23 mouse cellular contexts compared by ENCODE assay signal in the genomic region with DNA sequence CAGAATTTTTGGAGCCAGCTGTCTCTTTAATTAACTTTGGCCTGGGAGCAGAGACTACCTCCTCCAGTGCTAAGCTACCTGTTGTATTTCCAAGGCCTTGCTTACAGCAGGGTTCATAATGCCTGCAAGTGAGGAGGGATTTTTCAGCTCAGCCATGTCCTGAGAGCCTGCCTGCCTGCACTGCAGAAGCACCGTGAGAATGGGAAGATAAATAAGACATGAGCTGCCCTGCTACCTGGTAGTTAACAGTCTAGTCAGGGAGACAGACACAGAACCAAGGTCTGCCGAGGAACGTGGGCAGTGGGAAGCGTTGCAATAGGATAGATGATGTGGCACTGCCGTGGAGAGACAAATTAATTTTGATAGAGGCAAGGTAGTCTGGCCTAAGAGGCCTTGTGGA.
DNase-seq lines count a peak whose midpoint lies in the region; ATAC-seq lines count a peak whose summit lies in the region.
"Had no signal": no experiment of that assay in that cellular context is flagged by ENCODE, and none has a peak within 500 bp of the region (broad histone marks: within the 10 kb centered on the region; RNA-seq: fewer than 3 reads in every experiment).

No protein-coding gene starts in this region.

- 39% methylated on average over 5 of the region's 5 CpGs for WGBS in forebrain, embryonic 15.5 days
- 67% methylated on average over 5 of the region's 5 CpGs for WGBS in forebrain, embryonic 12.5 days
- WGBS in hindbrain, embryonic 13.5 days, result 48% methylated on average over 5 of the region's 5 CpGs
- WGBS in hindbrain, embryonic 10.5 days, result 79% methylated on average over 5 of the region's 5 CpGs
- WGBS in midbrain, embryonic 14.5 days, result 22% methylated on average over 5 of the region's 5 CpGs
- 81% methylated on average over 5 of the region's 5 CpGs for WGBS in midbrain, embryonic 10.5 days

- no peaks in the 10 kb centered on the region for H3K36me3 ChIP-seq in forebrain, embryonic 15.5 days
- no peaks in the 10 kb centered on the region for H3K36me3 ChIP-seq in forebrain, embryonic 12.5 days (replicated peaks)
- H3K36me3 ChIP-seq in hindbrain, embryonic 13.5 days, result no peaks in the 10 kb centered on the region
- H3K36me3 ChIP-seq in hindbrain, embryonic 10.5 days, result no peaks in the 10 kb centered on the region
- H3K36me3 ChIP-seq in midbrain, embryonic 14.5 days (ENCODE audit: control insufficient read depth, insufficient read depth, low read length), result no peaks in the 10 kb centered on the region
- no peaks in the 10 kb centered on the region for H3K36me3 ChIP-seq in midbrain, embryonic 10.5 days
- H3K36me3 ChIP-seq: limb, embryonic 13.5 days; liver, embryonic 12.5 days; neural tube, embryonic 13.5 days had no signal

- peak overlapping the region; percentile 48; the same call in 1 of the 2 replicates for H3K27ac ChIP-seq in forebrain, embryonic 15.5 days (replicated peaks)
- H3K27ac ChIP-seq in forebrain, embryonic 12.5 days, result no peak overlapping the region
- peak overlapping the region; percentile 23; the same call in 1 of the 2 replicates for H3K27ac ChIP-seq in hindbrain, embryonic 13.5 days
- no peak overlapping the region for H3K27ac ChIP-seq in hindbrain, embryonic 10.5 days
- H3K27ac ChIP-seq in midbrain, embryonic 14.5 days (replicated peaks; ENCODE audit: low read depth, low read length), result peak overlapping the region; percentile 6; the same call in 1 of the 2 replicates
- H3K27ac ChIP-seq in midbrain, embryonic 10.5 days (replicated peaks), result no peak overlapping the region
- H3K27ac ChIP-seq: limb, embryonic 13.5 days; liver, embryonic 12.5 days; neural tube, embryonic 13.5 days; stomach, postnatal 0 days had no signal

- ATAC-seq in forebrain, embryonic 15.5 days (replicated peaks), result 0 out of 2 replicates have a peak, but pooled peaks have one; percentile 23
- no peak for ATAC-seq in forebrain, embryonic 12.5 days (ENCODE audit: low FRiP score)
- ATAC-seq in hindbrain, embryonic 13.5 days (ENCODE audit: low FRiP score), result no peak
- peak; percentile 34; the same call in 1 of the 2 replicates for ATAC-seq in midbrain, embryonic 14.5 days (ENCODE audit: low FRiP score, low TSS enrichment)
- ATAC-seq: forebrain, postnatal 0 days; liver, embryonic 12.5 days had no signal

- no peak overlapping the region for H3K9ac ChIP-seq in forebrain, embryonic 15.5 days (replicated peaks)
- H3K9ac ChIP-seq in forebrain, embryonic 12.5 days, result no peak overlapping the region
- no peak overlapping the region for H3K9ac ChIP-seq in hindbrain, embryonic 13.5 days
- no peak overlapping the region for H3K9ac ChIP-seq in midbrain, embryonic 14.5 days (replicated peaks; ENCODE audit: low read length)
- H3K9ac ChIP-seq: forebrain, postnatal 0 days; limb, embryonic 13.5 days; liver, embryonic 12.5 days; neural tube, embryonic 13.5 days had no signal

- peaks cover 32% of the 10 kb centered on the region for H3K4me1 ChIP-seq in forebrain, embryonic 15.5 days
- H3K4me1 ChIP-seq in forebrain, embryonic 12.5 days, result peaks cover 11% of the 10 kb centered on the region; the same call in 1 of the 2 replicates
- H3K4me1 ChIP-seq in hindbrain, embryonic 13.5 days (replicated peaks), result peaks cover 17% of the 10 kb centered on the region
- H3K4me1 ChIP-seq in hindbrain, embryonic 10.5 days (replicated peaks), result peaks cover 5% of the 10 kb centered on the region
- H3K4me1 ChIP-seq in midbrain, embryonic 14.5 days (ENCODE audit: control insufficient read depth, insufficient read depth, low read length), result peaks cover 17% of the 10 kb centered on the region
- peaks cover 11% of the 10 kb centered on the region for H3K4me1 ChIP-seq in midbrain, embryonic 10.5 days
- H3K4me1 ChIP-seq: liver, embryonic 12.5 days had no signal

- no peak overlapping the region for H3K4me3 ChIP-seq in forebrain, embryonic 15.5 days
- no peak overlapping the region for H3K4me3 ChIP-seq in forebrain, embryonic 12.5 days (replicated peaks)
- H3K4me3 ChIP-seq in hindbrain, embryonic 13.5 days, result no peak overlapping the region
- no peak overlapping the region for H3K4me3 ChIP-seq in hindbrain, embryonic 10.5 days
- no peak overlapping the region for H3K4me3 ChIP-seq in midbrain, embryonic 14.5 days (replicated peaks; ENCODE audit: low read depth, low read length)
- H3K4me3 ChIP-seq in midbrain, embryonic 10.5 days, result no peak overlapping the region
- H3K4me3 ChIP-seq: limb, embryonic 13.5 days; liver, embryonic 12.5 days; neural tube, embryonic 13.5 days had no signal

- H3K4me2 ChIP-seq in forebrain, embryonic 15.5 days (replicated peaks), result no peak overlapping the region
- no peak overlapping the region for H3K4me2 ChIP-seq in forebrain, embryonic 12.5 days
- no peak overlapping the region for H3K4me2 ChIP-seq in hindbrain, embryonic 13.5 days
- no peak overlapping the region for H3K4me2 ChIP-seq in midbrain, embryonic 14.5 days (ENCODE audit: low read length)
- H3K4me2 ChIP-seq: limb, embryonic 13.5 days; liver, embryonic 12.5 days; neural tube, embryonic 13.5 days had no signal

- no peaks in the 10 kb centered on the region for H3K27me3 ChIP-seq in forebrain, embryonic 15.5 days
- peaks cover 3% of the 10 kb centered on the region; the same call in 1 of the 2 replicates for H3K27me3 ChIP-seq in forebrain, embryonic 12.5 days
- H3K27me3 ChIP-seq in hindbrain, embryonic 13.5 days, result no peaks in the 10 kb centered on the region
- no peaks in the 10 kb centered on the region for H3K27me3 ChIP-seq in hindbrain, embryonic 10.5 days (ENCODE audit: insufficient read depth, poor library complexity, severe bottlenecking)
- H3K27me3 ChIP-seq in midbrain, embryonic 14.5 days (ENCODE audit: control insufficient read depth, insufficient read depth, low read length), result no peaks in the 10 kb centered on the region
- H3K27me3 ChIP-seq in midbrain, embryonic 10.5 days (ENCODE audit: low read depth, poor library complexity, severe bottlenecking), result peaks cover 7% of the 10 kb centered on the region
- H3K27me3 ChIP-seq: limb, embryonic 13.5 days; liver, embryonic 12.5 days; neural tube, embryonic 13.5 days had no signal

- no peak for DNase-seq in hindbrain, embryonic 10.5 days (ENCODE audit: low spot score)
- DNase-seq in midbrain, embryonic 14.5 days, result peak; percentile 72
- no peak for DNase-seq in midbrain, embryonic 10.5 days (ENCODE audit: low spot score)
- DNase-seq in gastrocnemius, adult 8-10 months (ENCODE audit: low spot score in 2 of 2), result no peak
- DNase-seq: adrenal gland, postnatal 10 days; cerebellum, adult 8-10 months; cerebellum, postnatal 36 days; forebrain, postnatal 0 days; gastrocnemius, postnatal 25 days; heart, postnatal 36 days; kidney, adult 18-20 months; kidney, postnatal 4 days; lung, adult 18-20 months; lung, postnatal 36 days; thymus, adult 2 months; thymus, postnatal 4 days had no signal

- no peaks in the 10 kb centered on the region for H3K9me3 ChIP-seq in forebrain, embryonic 15.5 days
- no peaks in the 10 kb centered on the region for H3K9me3 ChIP-seq in forebrain, embryonic 12.5 days
- no peaks in the 10 kb centered on the region for H3K9me3 ChIP-seq in hindbrain, embryonic 13.5 days
- no peaks in the 10 kb centered on the region for H3K9me3 ChIP-seq in hindbrain, embryonic 10.5 days
- no peaks in the 10 kb centered on the region; the same call in 1 of the 2 replicates for H3K9me3 ChIP-seq in midbrain, embryonic 14.5 days (ENCODE audit: control insufficient read depth, low read length)
- H3K9me3 ChIP-seq in midbrain, embryonic 10.5 days (replicated peaks), result no peaks in the 10 kb centered on the region
- H3K9me3 ChIP-seq: limb, embryonic 13.5 days; liver, embryonic 12.5 days; neural tube, embryonic 13.5 days had no signal

Comparison
In these comparisons a context has a peak if more than half of its experiments do, and no peak if none do; other contexts are left out.
1. ATAC-seq: peak in forebrain, embryonic 15.5 days (single experiment) and midbrain, embryonic 14.5 days (single experiment); none in forebrain, embryonic 12.5 days (single experiment) and hindbrain, embryonic 13.5 days (single experiment).
2. H3K27ac ChIP-seq: peak in forebrain, embryonic 15.5 days (single experiment), hindbrain, embryonic 13.5 days (single experiment) and midbrain, embryonic 14.5 days (single experiment); none in forebrain, embryonic 12.5 days (single experiment), hindbrain, embryonic 10.5 days (single experiment) and midbrain, embryonic 10.5 days (single experiment).